Mouse (Mus musculus) hindbrain, embryonic 11.5 days (tissue): ENCODE data around the gene Sprr3. TPM values are rescaled to one million over a fixed set of nuclear protein-coding genes. Genes with fewer than 3 reads are reported as not detected.
A peak's percentile ranks its signal among the peaks of the same experiment; 100 is the strongest.
"Not testable (repeated sequence)": the region's sequence is repeated elsewhere in the genome, so short reads cannot be mapped to it uniquely, and the experiment has no call there.

Experiments used
- ATAC-seq: fragments of 200-750 bp; cut with Nextera tagmentation; 2 replicates; pipeline ENCODE4 v1.8.0; 2017; ENCODE audit warnings: mild to moderate bottlenecking, moderate TSS enrichment, moderate library complexity; ENCODE audit not compliant: low FRiP score
- DNase-seq: peaks from one replicate; pipeline ENCODE4 v3.0.0-alpha.2; 2015; ENCODE audit warnings: low spot score
- H3K27ac ChIP-seq: fragments of 300-500 bp; sonication (generic); 2 replicates; pipeline ENCODE4 v1.5.1; 2014; ENCODE audit warnings: mild to moderate bottlenecking, low read depth, low read length
- H3K27me3 ChIP-seq: fragments of 300-500 bp; sonication (generic); 2 replicates; pipeline ENCODE4 v1.6.1; 2014; ENCODE audit warnings: mild to moderate bottlenecking, low read length, moderate library complexity, mixed read lengths; ENCODE audit not compliant: control insufficient read depth, insufficient read depth
- H3K36me3 ChIP-seq: fragments of 300-500 bp; sonication (generic); 2 replicates; pipeline ENCODE4 v1.6.1; 2014; ENCODE audit warnings: mild to moderate bottlenecking, low read length, moderate library complexity, mixed read lengths; ENCODE audit not compliant: control insufficient read depth, insufficient read depth
- H3K4me1 ChIP-seq: fragments of 300-500 bp; sonication (generic); replicated peaks from 2 replicates; pipeline ENCODE4 v1.6.1; 2014; ENCODE audit warnings: low read length, mixed read lengths; ENCODE audit not compliant: control insufficient read depth, insufficient read depth
- H3K4me2 ChIP-seq: fragments of 300-500 bp; sonication (generic); replicated peaks from 2 replicates; pipeline ENCODE4 v1.6.1; 2014; ENCODE audit warnings: mild to moderate bottlenecking, low read depth, low read length
- H3K4me3 ChIP-seq: fragments of 300-500 bp; sonication (generic); 2 replicates; pipeline ENCODE4 v1.5.1; 2014; ENCODE audit warnings: low read depth, low read length
- H3K9ac ChIP-seq: fragments of 300-500 bp; sonication (generic); 2 replicates; pipeline ENCODE4 v1.6.1; 2014; ENCODE audit warnings: low read depth, low read length
- H3K9me3 ChIP-seq: fragments of 300-500 bp; sonication (generic); 2 replicates; pipeline ENCODE4 v1.6.1; 2016; ENCODE audit warnings: low read length; ENCODE audit not compliant: control insufficient read depth
- WGBS: fragments of 180-500 bp; shearing (Covaris S2); extraction: QIAGEN DNeasy Blood & Tissue Kit; methylation state at CpG from one replicate; pipeline ENCODE4 v1.1.7; 2014; 5-methylcytosine and 5-hydroxymethylcytosine counted together
- polyA plus RNA-seq: library from polyadenylated mRNA; unstranded; fragments of >200 nt; fragmentation: Nextera tagmentation; extraction: Ambion mirVana; gene quantifications from 2 replicates; pipeline ENCODE4 v1.2.1, GENCODE M21; 2014

The Sprr3 gene
- polyA plus RNA-seq = not detected in 2 replicates

DNA sequence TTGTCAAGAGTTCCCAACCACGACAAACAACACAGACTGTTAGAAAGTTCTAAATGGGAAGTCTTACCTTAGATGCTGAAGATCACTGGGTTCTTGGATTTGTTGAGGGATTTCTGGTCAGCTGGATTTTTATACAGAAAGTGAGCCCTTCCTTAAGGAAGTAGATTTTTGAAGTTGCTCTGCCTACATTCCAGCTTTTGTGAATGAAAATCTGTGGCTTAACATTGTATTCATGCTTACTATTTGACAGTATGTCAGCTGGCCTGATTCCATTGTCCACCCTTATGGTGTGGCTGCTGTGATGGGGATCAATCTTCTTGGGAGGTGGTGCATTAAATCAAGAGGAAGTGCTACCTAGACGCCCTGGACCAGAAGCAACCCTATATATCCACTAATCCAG, at the start of gene Sprr3:
Gene Sprr3 (minus strand): TSS at position 101 of the 400 bp plus-strand sequence.
- H3K9me3 ChIP-seq = no peaks in the 10 kb centered on the region
- H3K36me3 ChIP-seq = no peaks in the 10 kb centered on the region
- H3K4me2 ChIP-seq = no peak within 1 kb of the TSS
- H3K4me3 ChIP-seq = no peak within 1 kb of the TSS
- H3K27me3 ChIP-seq = no peaks in the 10 kb centered on the region
- no peak for DNase-seq
- 70% methylated on average over 2 of the region's 2 CpGs for WGBS
- H3K9ac ChIP-seq = no peak within 1 kb of the TSS
- no peaks in the 10 kb centered on the region for H3K4me1 ChIP-seq
- no peak within 1 kb of the TSS for H3K27ac ChIP-seq
- no peak for ATAC-seq

- Histone ChIP-seq H3K4me1 (no peaks in the 10 kb centered on the region), H3K9ac (no peak overlapping the region), H3K27ac (no peak overlapping the region), H3K4me2 (no peak overlapping the region), H3K27me3 (no peaks in the 10 kb centered on the region), H3K4me3 (no peak overlapping the region), H3K36me3 (no peaks in the 10 kb centered on the region), H3K9me3 (no peaks in the 10 kb centered on the region)
- DNase-seq = no peak
- no peak for ATAC-seq
- 89% methylated on average over 1 of the region's 1 CpGs for WGBS
Observed at GRCm38 (mm10) chr3:92508185-92508584, 49.7 kb upstream of the Sprr3 start.

GRCm38 (mm10) chr3:92503528-92503927, 45.0 kb upstream of the Sprr3 start:
- Histone ChIP-seq H3K36me3 (no peaks in the 10 kb centered on the region), H3K4me1 (no peaks in the 10 kb centered on the region), H3K9me3 (no peaks in the 10 kb centered on the region), H3K9ac (no peak overlapping the region), H3K4me2 (no peak overlapping the region), H3K27ac (no peak overlapping the region), H3K27me3 (no peaks in the 10 kb centered on the region), H3K4me3 (no peak overlapping the region)
- ATAC-seq = no peak
- DNase-seq = no peak

GRCm38 (mm10) chr3:92500393-92500792, 41.9 kb upstream of the Sprr3 start, which contains the start of gene Sprr4:
Gene Sprr4, minus strand, starts transcription at chr3:92500493.
- no peaks in the 10 kb centered on the region for H3K36me3 ChIP-seq
- H3K4me1 ChIP-seq = no peaks in the 10 kb centered on the region
- no peak within 1 kb of the TSS for H3K27ac ChIP-seq
- ATAC-seq (no peak), DNase-seq (no peak)
- H3K9ac ChIP-seq = no peak within 1 kb of the TSS
- no peaks in the 10 kb centered on the region for H3K9me3 ChIP-seq
- H3K27me3 ChIP-seq = no peaks in the 10 kb centered on the region
- H3K4me2 ChIP-seq = no peak within 1 kb of the TSS
- no peak within 1 kb of the TSS for H3K4me3 ChIP-seq
- 79% methylated on average over 1 of the region's 1 CpGs for WGBS

- not testable (repeated sequence) for H3K9ac ChIP-seq, ATAC-seq, H3K9me3 ChIP-seq, H3K4me3 ChIP-seq, H3K4me1 ChIP-seq, DNase-seq, H3K27ac ChIP-seq, H3K27me3 ChIP-seq, H3K36me3 ChIP-seq, H3K4me2 ChIP-seq
Observed at GRCm38 (mm10) chr3:92490262-92490661, 31.7 kb upstream of the Sprr3 start.

DNA sequence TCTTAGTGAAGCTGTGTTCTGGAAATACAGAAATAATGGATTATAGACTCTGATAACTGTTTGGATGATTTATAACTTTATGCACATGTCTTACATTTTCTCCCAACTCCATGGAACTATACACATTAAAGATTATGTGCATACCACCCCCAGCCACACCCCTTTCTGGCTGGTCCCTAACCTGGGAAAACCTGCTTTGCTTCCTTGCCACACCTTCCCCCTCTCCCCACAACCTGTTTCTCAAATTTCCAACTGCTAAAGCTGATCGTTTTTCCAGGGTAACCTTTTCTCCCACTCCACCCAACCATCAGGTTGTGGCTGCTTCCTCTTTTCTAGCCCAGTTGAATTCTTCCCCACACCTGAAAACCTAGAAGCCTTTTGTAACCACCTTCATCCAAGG, 27.8 kb upstream of the Sprr3 start:
- ATAC-seq = no peak
- 48% methylated on average over 1 of the region's 1 CpGs for WGBS
- Histone ChIP-seq H3K27me3 (no peaks in the 10 kb centered on the region), H3K9ac (no peak overlapping the region), H3K4me3 (no peak overlapping the region), H3K4me2 (no peak overlapping the region), H3K36me3 (no peaks in the 10 kb centered on the region), H3K27ac (no peak overlapping the region), H3K4me1 (no peaks in the 10 kb centered on the region), H3K9me3 (no peaks in the 10 kb centered on the region)
- no peak for DNase-seq

DNA sequence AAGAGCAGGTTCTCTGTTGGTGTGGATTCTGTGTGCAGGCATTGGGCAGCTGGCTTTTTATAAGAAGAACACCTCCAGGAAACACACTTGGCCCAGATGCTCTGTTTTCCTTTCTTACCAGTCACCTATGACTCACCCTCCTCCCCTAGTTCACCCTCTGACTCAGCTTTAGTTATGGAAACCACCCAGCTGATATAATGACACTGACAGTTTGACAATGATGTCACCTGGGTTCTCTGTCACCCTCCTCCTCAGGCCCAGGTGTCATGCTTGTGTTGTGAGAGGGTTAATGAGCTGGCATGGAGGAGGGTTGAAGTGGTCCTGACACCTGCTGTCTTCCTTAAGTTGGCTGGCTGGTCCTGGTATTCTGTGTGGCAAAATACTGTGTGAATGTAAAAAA, 27.3 kb upstream of the Sprr3 start, which contains the start of gene Sprr1a:
Gene Sprr1a (minus strand): TSS at position 33 of the 400 bp plus-strand sequence.
- Histone ChIP-seq H3K9me3 (no peaks in the 10 kb centered on the region), H3K4me1 (no peaks in the 10 kb centered on the region), H3K4me3 (no peak within 1 kb of the TSS), H3K27me3 (no peaks in the 10 kb centered on the region), H3K9ac (no peak within 1 kb of the TSS), H3K36me3 (no peaks in the 10 kb centered on the region), H3K27ac (no peak within 1 kb of the TSS), H3K4me2 (no peak within 1 kb of the TSS)
- ATAC-seq (no peak), DNase-seq (no peak)

DNA sequence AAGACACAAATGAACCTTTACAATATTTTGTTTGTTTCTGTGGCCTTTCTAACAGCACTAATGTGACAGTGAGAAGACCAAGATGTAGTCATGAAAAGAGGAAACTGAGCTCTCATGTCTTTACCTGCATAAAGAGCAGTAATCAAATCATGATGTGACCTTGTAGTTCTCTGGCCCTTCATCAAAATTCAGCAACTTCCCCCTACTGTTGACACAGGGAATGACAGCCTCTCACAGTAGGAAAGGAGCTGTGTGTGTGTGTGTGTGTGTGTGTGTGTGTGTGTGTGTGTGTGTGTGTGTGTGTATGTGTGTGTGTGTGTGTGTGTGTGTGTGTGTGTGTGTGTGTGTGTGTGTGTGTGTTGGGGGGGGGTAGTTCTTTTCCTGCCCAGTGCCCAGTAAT, 22.7 kb upstream of the Sprr3 start:
- not testable (repeated sequence) for ATAC-seq, H3K4me1 ChIP-seq, H3K9me3 ChIP-seq, H3K9ac ChIP-seq, H3K4me2 ChIP-seq, H3K36me3 ChIP-seq, H3K27me3 ChIP-seq, H3K4me3 ChIP-seq, H3K27ac ChIP-seq
- DNase-seq = peak; percentile 14

DNA sequence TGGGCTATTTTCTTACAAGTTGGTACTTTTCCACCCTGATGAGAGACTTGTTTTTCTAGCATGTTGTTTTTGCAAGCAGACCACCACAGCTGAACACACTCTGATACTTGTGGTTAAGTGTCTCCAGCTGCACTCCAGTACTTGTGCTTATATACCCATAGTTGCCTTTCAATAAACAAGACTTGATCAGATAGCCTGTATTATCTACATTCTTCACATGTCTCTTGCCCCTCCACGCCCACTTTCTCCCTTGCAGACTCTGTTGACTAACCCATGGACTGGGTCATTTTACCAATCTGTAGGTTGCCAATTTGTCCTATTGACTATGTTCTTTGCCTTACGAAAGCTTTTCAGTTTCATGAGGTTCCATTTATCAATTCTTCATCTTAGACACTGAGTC, 11.6 kb upstream of the Sprr3 start:
- Histone ChIP-seq H3K4me2 (no peak overlapping the region), H3K9ac (no peak overlapping the region), H3K4me3 (no peak overlapping the region), H3K27ac (no peak overlapping the region), H3K4me1 (no peaks in the 10 kb centered on the region), H3K9me3 (no peaks in the 10 kb centered on the region), H3K27me3 (no peaks in the 10 kb centered on the region), H3K36me3 (no peaks in the 10 kb centered on the region)
- DNase-seq (no peak), ATAC-seq (no peak)
- 81% methylated on average over 2 of the region's 2 CpGs for WGBS
